Mouse (Mus musculus): ENCODE results near the gene Entr1.

GRCm38 (mm10) chr2:26434791-26435572 is 45.9 kb upstream of the Entr1 start:
- no peak for TF ChIP-seq GATA1 (IDR thresholded peaks at IDR 0.05; ENCODE audit: borderline replicate concordance, low read length)
- no peak for TF ChIP-seq FLI1 (IDR thresholded peaks at IDR 0.05; ENCODE audit: low read length)
